Mouse (Mus musculus) ZHBTc4 (cell line): ENCODE data around the gene Wwox.

ENCODE experiments used
- DNase-seq: peaks from one replicate; pipeline ENCODE4 v3.0.0-alpha.2; 2011; ENCODE audit warnings: low read depth, low spot score

Gene Wwox

GRCm38 (mm10) chr8:114541132-114541531, 101.7 kb downstream of the Wwox start:
- DNase-seq = peak; percentile 36

- DNase-seq = no peak
These were observed 108.9 kb downstream of the Wwox start for GRCm38 (mm10) chr8:114548360-114548759.

GRCm38 (mm10) chr8:114548837-114549236, 109.4 kb downstream of the Wwox start:
- DNase-seq = no peak

GRCm38 (mm10) chr8:114550029-114550428, 110.6 kb downstream of the Wwox start:
- DNase-seq = peak; percentile 54

GRCm38 (mm10) chr8:114552606-114553005, 113.2 kb downstream of the Wwox start:
- no peak for DNase-seq

GRCm38 (mm10) chr8:114554966-114555365, 115.5 kb downstream of the Wwox start:
- no peak for DNase-seq

- DNase-seq = no peak
These were observed 116.2 kb downstream of the Wwox start for GRCm38 (mm10) chr8:114555491-114556202.

GRCm38 (mm10) chr8:114561191-114561590, 121.7 kb downstream of the Wwox start:
- DNase-seq = no peak

- DNase-seq = no peak
These were observed 123.0 kb downstream of the Wwox start for GRCm38 (mm10) chr8:114562486-114562885.

GRCm38 (mm10) chr8:114563361-114563760, 123.9 kb downstream of the Wwox start:
- DNase-seq = no peak

GRCm38 (mm10) chr8:114564036-114564435, 124.6 kb downstream of the Wwox start:
- DNase-seq = no peak

- DNase-seq = no peak
These were observed 129.2 kb downstream of the Wwox start for GRCm38 (mm10) chr8:114568531-114569166.

GRCm38 (mm10) chr8:114573014-114573746, 133.7 kb downstream of the Wwox start:
- DNase-seq = no peak

GRCm38 (mm10) chr8:114573747-114574093, 134.3 kb downstream of the Wwox start:
- DNase-seq = no peak

GRCm38 (mm10) chr8:114579292-114579691, 139.8 kb downstream of the Wwox start:
- DNase-seq = no peak

GRCm38 (mm10) chr8:114580684-114581083, 141.2 kb downstream of the Wwox start:
- no peak for DNase-seq

- DNase-seq = no peak
These were observed 150.9 kb downstream of the Wwox start for GRCm38 (mm10) chr8:114590336-114590867.

- DNase-seq = no peak
These were observed 152.1 kb downstream of the Wwox start for GRCm38 (mm10) chr8:114591296-114592280.

- DNase-seq = no peak
These were observed 154.1 kb downstream of the Wwox start for GRCm38 (mm10) chr8:114593424-114594157.

- DNase-seq = no peak
These were observed 155.4 kb downstream of the Wwox start for GRCm38 (mm10) chr8:114594811-114595210.
